Mouse (Mus musculus) CD8-positive naive resting alpha-beta T cell, adult 2 months (primary cell): ENCODE results near the gene Rgs3.

ENCODE experiments used
- DNase-seq, 2 experiments: peaks; one replicate each; pipeline ENCODE4 v3.0.0; 2022; ENCODE audit warnings: low read depth in 2 of 2, low spot score in 2 of 2

Rgs3 gene

GRCm38 (mm10) chr4:62740282-62741054 lies 180.8 kb downstream of the Rgs3 start:
- no peak for DNase-seq

GRCm38 (mm10) chr4:62741055-62741453 lies 181.4 kb downstream of the Rgs3 start:
- no peak for DNase-seq

GRCm38 (mm10) chr4:62741601-62742000 lies 182.0 kb downstream of the Rgs3 start:
- no peak for DNase-seq

DNA sequence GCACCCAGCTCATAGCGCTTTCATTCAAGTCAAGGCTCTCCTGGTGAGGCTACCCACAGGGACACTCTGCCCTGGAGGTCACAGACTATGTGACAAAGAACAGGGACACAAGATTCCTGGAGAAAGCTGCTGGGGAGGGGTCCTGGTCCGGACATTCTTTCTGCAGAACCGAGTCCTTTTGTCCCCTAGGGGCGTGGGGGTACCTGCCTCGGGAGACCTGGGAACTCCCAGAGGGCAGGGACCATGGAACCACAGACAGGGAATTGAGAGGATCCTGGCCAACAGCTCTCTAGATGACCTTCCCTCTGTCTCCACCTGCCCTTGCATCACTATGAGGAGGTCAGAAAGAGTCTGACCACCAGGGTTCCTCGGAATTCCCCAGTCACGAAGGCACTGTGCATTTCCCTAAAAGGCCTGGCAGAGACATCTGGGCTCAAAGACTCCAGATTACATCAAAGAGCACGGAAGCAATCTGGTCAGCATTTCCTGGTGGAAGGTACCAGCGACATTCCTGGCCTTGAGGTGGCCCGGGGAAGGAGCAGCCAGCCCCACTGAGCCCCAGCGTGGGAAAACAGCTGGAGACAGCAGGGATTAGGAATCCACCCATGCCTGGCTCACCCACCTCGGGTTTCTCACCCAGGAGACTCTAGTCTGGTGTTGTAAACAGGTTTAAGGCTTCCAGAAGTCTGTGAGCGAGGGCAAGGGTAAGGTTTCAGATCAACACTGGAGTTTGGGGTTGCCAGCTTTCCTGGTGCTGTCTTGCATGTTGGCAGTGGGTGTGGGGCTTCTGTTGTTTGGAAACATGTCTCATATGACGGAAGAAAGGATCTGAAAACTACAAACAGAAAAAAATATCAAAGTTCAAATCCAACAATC lies 183.5 kb downstream of the Rgs3 start:
- DNase-seq = no peak

- no peak for DNase-seq
These were observed 184.9 kb downstream of the Rgs3 start for GRCm38 (mm10) chr4:62744534-62744956.

GRCm38 (mm10) chr4:62744985-62745638 lies 185.5 kb downstream of the Rgs3 start:
- no peak for DNase-seq
